Mouse (Mus musculus): ENCODE data around the gene Coro2a.
"Not testable (repeated sequence)": the region's sequence is repeated elsewhere in the genome, so short reads cannot be mapped to it uniquely, and the experiment has no call there.

Coro2a gene

DNA sequence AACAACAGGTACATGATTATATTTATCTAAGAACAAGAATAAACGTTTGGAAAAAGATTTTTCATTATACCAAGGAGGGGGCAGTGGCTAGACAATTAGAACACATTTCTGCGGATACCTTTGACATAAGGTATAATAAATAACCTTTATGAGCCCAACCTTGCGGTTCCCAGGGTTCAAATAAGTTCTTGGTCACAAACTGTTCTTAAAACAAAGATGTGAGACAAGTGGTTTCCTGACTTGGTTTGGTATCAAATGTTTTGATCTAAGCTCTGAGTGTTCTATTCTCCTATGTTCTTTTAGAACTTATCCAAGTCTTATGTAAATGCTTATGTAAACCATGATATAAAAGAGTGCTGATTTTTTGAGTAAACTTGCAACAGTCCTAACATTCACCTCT, 17.5 kb downstream of the Coro2a start:
- not testable (repeated sequence) for DNase-seq (ENCODE audit: low read depth, low spot score)

DNA sequence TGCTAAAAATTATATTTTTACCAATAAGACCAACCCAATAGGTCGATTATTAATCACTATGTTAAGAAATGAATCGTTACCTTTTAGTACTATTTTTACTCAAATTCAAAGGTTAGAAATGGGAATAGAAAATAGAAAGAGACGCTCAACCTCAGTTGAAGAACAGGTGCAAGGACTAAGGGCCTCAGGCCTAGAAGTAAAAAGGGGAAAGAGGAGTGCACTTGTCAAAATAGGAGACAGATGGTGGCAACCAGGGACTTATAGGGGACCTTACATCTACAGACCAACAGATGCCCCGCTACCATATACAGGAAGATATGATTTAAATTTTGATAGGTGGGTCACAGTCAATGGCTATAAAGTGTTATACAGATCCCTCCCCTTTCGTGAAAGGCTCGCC, 17.9 kb downstream of the Coro2a start:
- DNase-seq (ENCODE audit: low read depth, low spot score): not testable (repeated sequence)

DNA sequence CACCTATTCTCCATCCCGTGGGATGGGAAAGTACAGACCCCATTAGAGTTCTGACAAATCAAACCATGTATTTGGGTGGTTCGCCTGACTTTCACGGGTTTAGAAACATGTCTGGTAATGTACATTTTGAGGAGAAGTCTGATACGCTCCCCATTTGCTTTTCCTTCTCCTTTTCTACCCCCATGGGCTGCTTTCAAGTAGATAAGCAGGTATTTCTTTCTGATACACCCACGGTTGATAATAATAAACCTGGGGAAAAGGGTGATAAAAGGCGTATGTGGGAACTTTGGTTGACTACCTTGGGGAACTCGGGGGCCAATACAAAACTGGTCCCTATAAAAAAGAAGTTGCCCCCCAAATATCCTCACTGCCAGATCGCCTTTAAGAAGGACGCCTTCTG, 20.0 kb downstream of the Coro2a start:
- not testable (repeated sequence) for DNase-seq (ENCODE audit: low read depth, low spot score)

DNA sequence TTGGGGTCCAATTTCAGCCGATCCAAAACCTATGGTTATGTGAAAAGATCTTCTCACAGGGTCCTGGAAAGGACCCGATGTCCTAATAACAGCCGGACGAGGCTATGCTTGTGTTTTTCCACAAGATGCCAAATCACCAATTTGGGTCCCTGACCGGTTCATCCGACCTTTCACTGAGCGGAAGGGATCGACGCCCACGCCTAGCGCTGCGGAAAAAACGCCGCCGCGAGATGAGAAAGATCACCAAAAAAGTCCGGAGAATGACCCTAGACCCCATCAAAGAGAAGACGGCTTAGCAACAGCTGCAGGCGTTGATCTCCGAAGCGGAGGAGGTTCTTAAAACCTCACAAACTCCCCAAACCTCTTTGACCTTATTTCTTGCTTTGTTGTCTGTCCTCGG, 20.4 kb downstream of the Coro2a start:
- DNase-seq (ENCODE audit: low read depth, low spot score): not testable (repeated sequence)

DNA sequence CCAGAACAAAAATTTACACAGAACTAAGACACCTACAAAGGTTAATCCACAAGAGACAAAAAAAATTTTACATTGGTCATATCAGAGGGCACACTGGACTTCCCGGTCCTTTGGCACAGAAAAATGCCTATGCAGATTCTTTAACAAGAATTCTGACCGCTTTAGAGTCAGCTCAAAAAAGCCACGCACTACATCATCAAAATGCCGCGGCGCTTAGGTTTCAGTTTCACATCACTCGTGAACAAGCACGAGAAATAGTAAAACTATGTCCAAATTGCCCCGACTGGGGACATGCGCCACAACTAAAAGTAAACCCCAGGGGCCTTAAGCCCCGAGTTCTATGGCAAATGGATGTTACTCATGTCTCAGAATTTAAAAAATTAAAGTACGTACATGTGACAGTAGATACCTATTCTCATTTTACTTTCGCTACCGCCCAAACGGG, 21.2 kb downstream of the Coro2a start:
- not testable (repeated sequence) for DNase-seq (ENCODE audit: low read depth, low spot score)

DNA sequence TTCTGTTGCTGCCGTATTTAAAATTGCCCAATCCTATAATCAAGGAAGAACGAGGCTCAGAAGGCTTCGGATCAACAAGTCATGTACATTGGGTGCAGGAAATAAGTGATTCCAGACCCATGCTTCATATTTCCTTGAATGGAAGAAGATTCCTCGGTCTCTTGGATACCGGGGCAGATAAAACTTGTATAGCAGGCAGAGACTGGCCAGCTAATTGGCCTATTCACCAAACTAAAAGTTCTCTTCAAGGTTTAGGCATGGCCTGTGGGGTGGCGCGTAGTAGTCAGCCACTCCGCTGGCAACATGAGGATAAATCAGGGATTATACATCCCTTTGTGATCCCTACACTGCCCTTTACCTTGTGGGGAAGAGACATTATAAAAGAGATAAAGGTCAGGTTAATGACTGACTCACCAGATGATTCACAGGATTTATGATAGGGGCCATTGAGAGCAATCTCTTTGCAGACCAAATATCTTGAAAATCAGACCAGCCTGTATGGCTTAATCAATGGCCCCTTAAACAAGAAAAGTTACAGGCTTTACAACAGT, 23.1 kb downstream of the Coro2a start:
- not testable (repeated sequence) for DNase-seq (ENCODE audit: low read depth, low spot score)

DNA sequence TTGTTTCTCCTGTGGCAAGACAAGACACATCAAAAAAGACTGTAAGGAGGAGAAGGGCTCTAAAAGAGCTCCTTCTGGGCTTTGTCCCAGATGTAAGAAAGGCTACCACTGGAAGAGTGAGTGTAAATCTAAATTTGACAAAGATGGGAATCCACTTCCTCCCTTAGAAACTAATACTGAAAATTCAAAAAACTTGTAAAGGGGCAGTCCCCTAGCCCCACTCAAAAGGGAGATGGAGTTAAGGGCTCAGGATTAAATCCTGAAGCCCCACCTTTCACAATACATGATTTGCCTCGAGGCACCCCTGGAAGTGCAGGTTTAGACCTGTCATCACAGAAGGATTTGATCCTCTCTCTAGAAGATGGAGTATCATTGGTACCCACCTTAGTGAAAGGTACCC, 23.8 kb downstream of the Coro2a start:
- DNase-seq (ENCODE audit: low read depth, low spot score): no peak

DNA sequence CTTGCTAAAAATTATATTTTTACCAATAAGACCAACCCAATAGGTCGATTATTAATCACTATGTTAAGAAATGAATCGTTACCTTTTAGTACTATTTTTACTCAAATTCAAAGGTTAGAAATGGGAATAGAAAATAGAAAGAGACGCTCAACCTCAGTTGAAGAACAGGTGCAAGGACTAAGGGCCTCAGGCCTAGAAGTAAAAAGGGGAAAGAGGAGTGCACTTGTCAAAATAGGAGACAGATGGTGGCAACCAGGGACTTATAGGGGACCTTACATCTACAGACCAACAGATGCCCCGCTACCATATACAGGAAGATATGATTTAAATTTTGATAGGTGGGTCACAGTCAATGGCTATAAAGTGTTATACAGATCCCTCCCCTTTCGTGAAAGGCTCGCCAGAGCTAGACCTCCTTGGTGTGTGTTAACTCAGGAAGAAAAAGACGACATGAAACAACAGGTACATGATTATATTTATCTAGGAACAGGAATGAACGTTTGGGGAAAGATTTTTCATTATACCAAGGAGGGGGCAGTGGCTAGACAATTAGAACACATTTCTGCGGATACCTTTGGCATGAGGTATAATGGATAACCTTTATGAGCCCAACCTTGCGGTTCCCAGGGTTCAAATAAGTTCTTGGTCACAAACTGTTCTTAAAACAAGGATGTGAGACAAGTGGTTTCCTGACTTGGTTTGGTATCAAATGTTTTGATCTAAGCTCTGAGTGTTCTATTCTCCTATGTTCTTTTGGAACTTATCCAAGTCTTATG, 26.3 kb downstream of the Coro2a start:
- DNase-seq (ENCODE audit: low read depth, low spot score): not testable (repeated sequence)

DNA sequence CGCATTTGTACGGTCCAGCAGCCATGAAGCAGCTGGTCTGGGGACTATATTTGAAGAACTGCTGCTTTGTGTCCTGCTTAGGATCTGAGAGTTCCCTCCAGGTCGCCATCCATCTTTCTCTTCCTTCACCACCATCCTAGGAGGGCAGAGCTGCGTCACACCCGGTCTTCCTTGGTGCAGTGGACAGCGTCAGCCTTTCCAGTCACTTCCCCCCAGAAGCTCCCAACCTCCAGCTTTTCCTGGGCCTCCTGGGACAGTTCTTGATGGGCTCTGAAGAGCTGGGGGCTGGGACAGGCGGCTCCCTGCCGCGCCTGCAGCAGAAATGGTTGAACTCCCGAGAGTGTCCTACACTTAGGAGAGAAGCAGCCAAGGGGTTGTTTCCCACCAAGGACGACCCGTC, 27.2 kb downstream of the Coro2a start:
- no peak for DNase-seq (ENCODE audit: low read depth, low spot score)

DNA sequence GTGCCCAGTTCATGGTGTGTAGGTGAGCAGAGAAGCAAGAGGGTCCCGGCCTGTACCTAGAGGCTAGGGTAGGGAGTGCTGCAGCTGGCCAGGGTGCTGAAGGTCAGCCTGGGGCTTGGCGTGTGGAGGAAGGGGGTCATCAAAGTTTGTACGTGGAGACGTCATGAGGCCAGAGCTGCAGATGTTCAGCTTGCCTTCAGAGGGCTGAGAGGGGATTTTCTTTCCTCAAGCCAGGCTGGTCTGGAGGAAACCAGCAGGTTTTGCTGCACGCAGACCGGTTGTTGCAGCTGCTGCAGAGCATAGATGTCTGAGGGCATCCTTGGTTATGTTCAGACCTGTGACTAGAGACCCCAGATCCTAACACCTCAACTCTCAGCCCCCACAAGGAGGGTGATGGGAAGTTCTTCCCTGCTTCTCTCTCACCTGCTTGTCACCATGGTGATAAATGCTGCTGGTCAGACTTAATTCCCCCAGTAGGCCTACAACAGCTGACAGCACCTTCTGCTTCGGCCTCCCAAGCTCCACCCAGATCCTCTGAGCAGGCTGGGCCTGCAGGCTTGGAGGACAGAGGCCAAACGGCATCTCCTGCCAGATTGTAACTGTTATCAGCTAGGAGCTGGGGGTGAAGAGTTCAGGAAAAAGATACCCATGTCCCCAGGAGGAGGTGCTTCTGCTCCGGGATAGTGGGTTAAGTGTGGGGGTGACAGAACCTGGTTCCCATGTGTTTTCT, 27.8 kb downstream of the Coro2a start:
- DNase-seq (ENCODE audit: low read depth, low spot score): no peak

DNA sequence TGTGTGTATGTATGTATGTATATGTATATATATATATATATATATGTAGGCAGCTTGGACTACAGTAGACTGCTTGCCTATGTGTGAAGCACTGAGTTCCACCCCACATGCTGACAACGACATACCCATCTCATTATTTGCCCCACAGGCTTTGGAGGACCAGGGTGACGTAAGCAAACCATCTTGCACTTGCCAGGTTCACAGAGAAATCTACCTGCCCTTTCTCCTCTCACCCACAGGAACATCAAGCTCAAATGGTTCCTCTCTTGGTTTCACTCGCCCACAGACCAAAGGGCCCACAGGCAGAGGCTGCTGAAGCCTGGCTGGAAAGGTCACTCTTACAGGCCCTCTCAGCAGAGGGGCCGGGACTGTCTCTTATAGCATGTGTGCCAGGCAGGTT, 29.4 kb downstream of the Coro2a start:
- no peak for DNase-seq (ENCODE audit: low read depth, low spot score)

DNA sequence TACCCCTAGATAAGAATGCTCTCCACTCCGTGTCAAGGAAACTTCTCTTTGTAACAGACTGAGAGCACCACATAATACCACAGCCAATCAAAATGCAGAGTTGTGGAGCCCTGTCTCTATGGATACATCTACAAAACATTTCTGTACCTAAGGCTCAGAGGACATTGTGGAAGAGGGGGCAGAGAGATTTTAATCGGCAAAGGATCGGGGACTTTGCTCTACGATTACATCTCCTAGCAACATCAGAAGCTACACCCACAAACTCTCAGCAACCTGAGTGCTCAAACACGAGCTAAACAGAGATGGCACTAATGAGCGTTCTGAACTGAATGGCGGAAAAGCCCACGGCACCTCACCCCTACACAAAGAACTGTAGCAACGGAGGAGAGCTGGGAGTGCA, 30.3 kb downstream of the Coro2a start:
- DNase-seq (ENCODE audit: low read depth, low spot score): no peak

DNA sequence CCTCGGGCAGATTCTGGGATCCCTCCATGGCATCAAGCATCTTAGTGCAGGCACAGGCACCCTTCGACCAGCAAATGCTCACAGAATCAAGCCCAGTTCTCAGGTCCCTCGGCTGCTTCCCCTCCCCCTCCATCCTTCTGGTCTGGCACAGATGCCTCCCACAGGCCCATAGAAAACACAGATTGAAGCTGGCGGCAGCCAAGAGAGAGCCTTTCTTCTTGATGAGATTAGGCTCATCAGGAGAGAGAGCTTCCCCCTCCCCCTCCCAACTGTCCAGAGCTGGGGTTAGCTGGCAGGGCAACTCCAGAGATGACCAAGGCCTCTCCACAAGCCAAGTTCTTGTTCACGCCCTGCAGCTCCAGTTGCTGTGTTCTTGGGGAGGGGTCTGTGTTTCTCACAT, 32.3 kb downstream of the Coro2a start:
- DNase-seq (ENCODE audit: low read depth, low spot score): no peak

DNA sequence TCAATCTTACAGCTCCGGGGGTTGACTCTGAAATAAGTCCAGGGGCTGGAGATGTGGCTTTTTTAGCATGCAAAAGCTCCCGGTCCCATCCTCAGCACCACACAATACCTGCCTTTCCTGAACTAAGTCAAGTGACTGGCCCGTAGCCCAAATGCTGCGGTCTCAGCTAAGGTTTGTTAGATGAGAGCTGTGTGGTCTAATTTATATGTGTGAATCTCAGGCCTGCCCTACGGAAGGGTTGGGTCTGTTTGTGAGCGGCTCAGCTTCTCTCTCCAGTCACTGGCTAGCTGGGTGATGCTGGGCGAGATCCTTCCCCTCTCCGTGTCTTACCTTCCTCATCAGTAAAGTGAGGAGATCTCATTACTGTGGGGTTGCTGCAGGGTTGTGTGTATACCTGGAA, 33.8 kb downstream of the Coro2a start:
- no peak for DNase-seq (ENCODE audit: low read depth, low spot score)

DNA sequence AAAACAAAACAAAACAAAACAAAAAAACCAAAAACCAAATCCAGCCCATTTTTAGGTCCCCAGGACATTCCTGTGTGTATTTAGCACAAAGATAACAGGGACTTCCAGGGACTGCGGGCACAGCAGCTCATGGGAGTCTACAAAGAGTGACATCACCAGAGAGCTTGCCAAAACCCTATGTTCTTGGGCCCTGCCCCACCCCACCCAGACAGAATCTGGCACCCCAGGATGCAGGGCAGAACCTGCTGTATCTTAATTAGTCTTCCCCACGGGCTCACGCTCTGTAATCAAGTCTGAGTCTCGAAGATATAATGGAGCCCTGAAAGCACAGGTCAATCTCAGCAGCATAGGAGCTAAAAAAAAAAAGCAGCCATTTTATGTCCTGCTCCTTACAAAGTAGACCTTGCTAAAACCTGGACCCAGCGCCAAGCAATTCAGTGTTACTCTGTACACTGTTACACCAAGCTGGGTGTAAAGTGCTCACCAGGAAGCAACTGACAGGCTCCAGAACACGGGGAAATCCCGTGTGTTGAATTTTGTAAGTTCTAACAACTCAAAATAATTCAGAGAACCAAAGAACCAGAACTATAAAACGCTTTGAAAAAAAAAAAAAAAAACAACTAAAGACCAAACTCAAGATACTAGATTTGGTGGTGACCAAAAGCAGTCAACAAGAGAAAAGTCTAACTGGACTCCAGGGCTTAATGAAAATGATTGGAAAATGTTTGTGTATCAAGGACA, 34.9 kb downstream of the Coro2a start:
- no peak for DNase-seq (ENCODE audit: low read depth, low spot score)

DNA sequence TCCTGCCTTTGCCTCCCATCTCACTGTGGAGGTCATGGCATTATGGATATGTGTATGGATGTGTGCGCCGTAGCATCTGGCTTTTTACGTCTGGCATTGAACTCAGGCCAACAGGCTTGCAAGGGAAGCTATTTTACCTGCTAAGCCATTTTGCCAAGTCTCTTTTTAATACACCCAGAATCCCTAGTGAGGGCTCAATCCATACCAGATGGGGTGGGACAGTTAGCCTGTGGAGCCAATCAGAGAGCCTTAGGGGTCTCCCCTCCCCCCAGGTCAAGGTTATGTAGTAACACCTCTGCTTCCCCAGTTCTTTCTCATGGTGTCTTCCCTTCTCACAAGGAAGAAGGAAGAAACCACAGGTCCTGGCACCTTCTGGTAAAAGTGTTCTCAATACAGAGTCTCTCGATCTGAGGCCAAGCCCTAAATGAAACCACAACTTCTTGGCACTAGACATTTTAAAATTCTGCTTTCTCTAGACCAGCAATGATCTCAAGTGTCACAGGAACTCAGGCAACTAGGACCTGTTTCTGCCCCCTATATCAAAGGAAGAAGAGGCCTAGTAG, 36.5 kb downstream of the Coro2a start:
- DNase-seq (ENCODE audit: low read depth, low spot score): no peak

DNA sequence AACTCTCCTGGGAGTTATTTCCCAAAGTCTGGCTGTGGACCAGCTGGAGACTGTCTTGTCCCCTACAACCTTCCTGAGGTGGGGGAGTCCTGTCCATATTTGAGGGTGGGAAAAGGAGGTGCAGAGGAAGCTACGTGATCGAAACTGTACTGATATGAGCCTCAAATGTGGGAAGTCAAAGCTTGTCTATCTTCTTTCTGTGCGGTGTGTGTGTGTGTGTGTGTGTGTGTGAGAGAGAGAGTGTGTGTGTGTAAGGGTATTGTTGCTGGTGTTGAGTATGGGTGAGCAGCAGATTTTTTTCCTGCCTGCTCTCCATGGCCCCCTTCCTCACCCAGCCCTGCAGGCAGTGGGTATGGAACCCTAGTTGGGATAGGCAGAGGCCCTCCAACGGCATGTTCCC, 37.8 kb downstream of the Coro2a start:
- no peak for DNase-seq (ENCODE audit: low read depth, low spot score)

DNA sequence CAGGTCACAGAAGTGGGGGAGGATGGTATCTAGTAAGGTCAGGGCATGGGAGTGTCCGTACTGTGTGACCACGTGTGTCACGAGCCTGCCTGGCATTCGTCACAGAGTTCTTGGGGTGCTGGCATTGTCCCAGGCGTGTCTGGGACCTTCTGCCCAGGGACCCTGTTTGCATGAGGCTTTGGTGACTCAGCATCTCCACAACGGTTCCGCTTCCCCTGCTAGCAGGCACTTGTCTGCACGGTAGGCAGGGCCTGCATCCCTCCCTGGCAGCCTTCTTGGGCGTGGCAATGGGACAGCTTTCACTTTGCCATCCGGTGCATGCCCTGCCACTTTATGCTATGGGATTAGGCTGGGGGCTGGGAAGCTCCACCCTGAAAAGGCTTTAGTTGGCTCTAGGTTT, 38.2 kb downstream of the Coro2a start:
- no peak for DNase-seq (ENCODE audit: low read depth, low spot score)

DNA sequence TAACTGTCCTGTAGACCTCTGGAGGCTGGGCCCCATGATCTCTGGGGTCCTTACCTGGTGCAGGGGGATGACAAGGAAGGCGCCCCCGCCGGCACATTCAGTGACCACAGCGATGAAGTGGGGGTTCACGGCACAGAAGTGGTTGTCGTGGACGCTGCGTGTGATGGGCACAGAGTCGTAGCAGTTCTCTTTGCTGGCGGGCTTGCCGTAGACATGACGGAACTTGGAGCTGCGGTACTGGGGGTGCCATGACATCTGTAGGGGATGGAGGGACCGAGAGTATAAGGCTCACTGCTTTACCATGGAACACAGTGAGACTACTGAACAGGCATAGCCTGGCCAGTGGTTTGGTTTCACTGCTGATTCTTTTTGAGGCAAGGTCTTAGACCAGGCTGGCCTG, 39.2 kb downstream of the Coro2a start:
- no peak for DNase-seq (ENCODE audit: low read depth, low spot score)

DNA sequence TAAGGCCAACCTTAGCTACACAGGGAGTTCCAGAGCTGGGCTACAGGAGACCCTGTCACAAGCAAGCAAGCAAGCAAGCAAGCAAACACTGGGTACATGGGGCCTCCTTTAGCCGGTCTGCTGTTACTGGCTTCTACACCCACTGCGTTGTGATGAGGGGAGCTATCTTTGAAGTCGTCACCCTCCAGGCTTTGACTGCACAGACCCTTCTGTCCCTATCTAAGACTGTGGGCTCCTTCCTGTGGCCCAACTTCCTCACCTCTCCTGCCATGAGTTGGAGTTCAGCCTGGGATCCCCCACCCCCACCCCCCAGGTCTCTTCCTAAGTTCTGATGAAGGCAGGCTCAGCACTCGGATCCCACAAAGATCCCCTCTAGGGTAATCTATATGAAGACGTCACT, 40.0 kb downstream of the Coro2a start:
- no peak for DNase-seq (ENCODE audit: low read depth, low spot score)

DNA sequence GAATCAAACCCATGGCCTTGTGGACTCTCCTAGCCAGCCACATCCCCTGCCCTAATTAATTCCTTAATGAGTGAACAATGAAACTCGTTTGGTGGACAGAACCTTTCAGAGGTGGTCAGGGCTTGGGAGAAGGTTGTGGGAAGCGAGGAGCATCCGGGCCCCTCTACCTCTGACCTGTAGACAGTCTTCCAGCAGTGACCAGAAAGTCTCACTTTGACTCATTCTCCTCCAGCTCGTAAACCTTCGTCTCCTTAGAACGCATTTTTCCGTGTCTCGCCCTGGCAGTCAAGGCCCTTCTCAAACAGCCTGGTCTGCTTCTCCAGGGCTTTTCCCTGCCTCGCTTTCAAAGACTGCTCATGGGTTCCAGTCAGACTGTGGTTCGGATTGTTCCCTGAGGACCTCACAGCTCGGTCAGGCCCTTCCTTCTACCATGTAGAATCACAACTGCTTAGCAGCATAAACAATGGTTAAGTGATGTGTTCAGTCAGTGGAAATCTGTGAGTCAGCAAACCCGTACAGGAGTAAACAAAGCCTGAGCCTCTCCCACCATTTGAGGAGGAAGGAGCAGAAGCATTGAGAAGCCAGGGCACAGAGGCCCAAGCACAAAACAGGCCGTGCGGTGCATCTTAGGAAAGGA, 41.8 kb downstream of the Coro2a start:
- DNase-seq (ENCODE audit: low read depth, low spot score): no peak

Measured in c-Kit-negative CD71-positive TER-119-positive erythroid progenitor cells, embryonic 14.5 days (primary cell).